ENCODE assay signal across 8 mouse cellular contexts in the genomic region with DNA sequence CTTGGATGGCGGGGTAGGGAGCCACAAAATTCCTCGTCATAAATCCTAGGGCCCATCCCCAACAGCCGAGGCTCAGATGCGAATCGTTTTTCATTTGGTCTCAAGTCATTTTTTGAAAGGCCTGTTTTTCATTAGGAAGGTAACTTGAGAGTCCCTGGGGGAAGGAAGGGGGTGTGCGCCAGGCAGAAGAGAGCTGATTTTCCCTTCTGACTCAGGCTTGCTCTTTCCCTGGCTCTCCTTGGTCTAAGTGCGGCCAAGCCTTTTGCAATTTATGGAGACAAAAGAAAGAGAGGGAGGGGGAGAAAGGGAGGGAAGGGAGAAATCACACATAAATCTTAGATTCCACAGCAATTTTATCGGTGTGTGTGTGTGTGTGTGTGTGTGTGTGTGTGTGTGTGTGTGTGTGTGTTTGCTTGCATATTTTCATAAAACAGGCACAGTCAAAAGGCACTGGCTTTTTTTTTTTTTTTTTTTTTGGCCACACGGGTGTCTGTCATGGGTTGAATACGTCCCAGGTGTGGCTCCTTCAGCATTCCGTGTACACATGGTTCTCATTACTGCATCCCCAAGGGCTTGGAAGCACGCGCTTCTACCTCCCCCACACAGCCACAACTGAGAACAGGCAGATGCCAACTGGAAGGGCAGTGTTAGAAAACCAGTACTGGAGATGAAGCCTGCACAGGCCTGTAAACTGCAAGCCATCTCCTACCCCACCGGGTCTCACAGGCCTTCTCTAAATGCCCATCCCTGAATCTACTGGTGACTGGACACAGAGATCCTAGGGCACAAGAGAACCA.
DNase-seq lines count a peak whose midpoint lies in the region; ATAC-seq and TF ChIP-seq lines count a peak whose summit lies in the region.

No protein-coding gene starts in this region.

- H3K9ac ChIP-seq in kidney, embryonic 14.5 days (ENCODE audit: low read depth, low read length) = no peak overlapping the region

- H3K4me2 ChIP-seq in kidney, embryonic 14.5 days (replicated peaks; ENCODE audit: low read depth, low read length) = no peak overlapping the region

- H3K4me3 ChIP-seq in kidney, embryonic 14.5 days (ENCODE audit: low read length) = no peak overlapping the region
- H3K4me3 ChIP-seq in brown adipose tissue, adult 24 weeks (ENCODE audit: insufficient read depth, low read depth, low read length) = no peak overlapping the region
- H3K4me3 ChIP-seq in heart, embryonic 10.5 days = no peak overlapping the region
- no peak overlapping the region for H3K4me3 ChIP-seq in layer of hippocampus, adult 2 months

- H3K36me3 ChIP-seq in kidney, embryonic 14.5 days (ENCODE audit: control insufficient read depth, insufficient read depth, low read length) = no peaks in the 10 kb centered on the region
- no peaks in the 10 kb centered on the region for H3K36me3 ChIP-seq in heart, embryonic 10.5 days

- no peak for TF ChIP-seq CTCF in layer of hippocampus, adult 2 months (conservative IDR thresholded peaks at IDR 0.05)

- no peaks in the 10 kb centered on the region for H3K9me3 ChIP-seq in kidney, embryonic 14.5 days (ENCODE audit: control insufficient read depth, low read length)
- no peaks in the 10 kb centered on the region for H3K9me3 ChIP-seq in heart, embryonic 10.5 days

- H3K27me3 ChIP-seq in kidney, embryonic 14.5 days (ENCODE audit: control insufficient read depth, insufficient read depth, low read length) = no peaks in the 10 kb centered on the region
- no peaks in the 10 kb centered on the region for H3K27me3 ChIP-seq in heart, embryonic 10.5 days (ENCODE audit: insufficient read depth, poor library complexity, severe bottlenecking)

- H3K4me1 ChIP-seq in kidney, embryonic 14.5 days (ENCODE audit: control insufficient read depth, insufficient read depth, low read length) = no peaks in the 10 kb centered on the region
- H3K4me1 ChIP-seq in brown adipose tissue, adult 24 weeks (ENCODE audit: control insufficient read depth, insufficient read depth, insufficient read length, low read length) = peaks cover 7% of the 10 kb centered on the region
- H3K4me1 ChIP-seq in heart, embryonic 10.5 days = no peaks in the 10 kb centered on the region

- H3K27ac ChIP-seq in kidney, embryonic 14.5 days (ENCODE audit: low read depth, low read length) = peak overlapping the region; percentile 74
- peak overlapping the region; percentile 54 for H3K27ac ChIP-seq in brown adipose tissue, adult 24 weeks (replicated peaks; ENCODE audit: low read depth, low read length)
- H3K27ac ChIP-seq in heart, embryonic 10.5 days = 0 out of 2 replicates have a peak overlapping the region, but pooled peaks have one; percentile 59
- H3K27ac ChIP-seq in layer of hippocampus, adult 2 months = no peak overlapping the region

- no peak for DNase-seq in kidney, adult 9 months
- DNase-seq in heart, embryonic 10.5 days (ENCODE audit: low spot score) = no peak
- DNase-seq in lung, postnatal 36 days = peak; percentile 19
- DNase-seq in thymus, postnatal 10 days (ENCODE audit: low spot score in 2 of 2) = no peak
- DNase-seq in layer of hippocampus, adult 2 months (ENCODE audit: low spot score in 2 of 2) = no peak
- DNase-seq in cerebellum, adult 18-20 months = no peak

- ATAC-seq in kidney, embryonic 14.5 days (ENCODE audit: low FRiP score, low TSS enrichment) = peak; percentile 83

- WGBS in kidney, embryonic 14.5 days = 21% methylated on average over 14 of the region's 14 CpGs
- WGBS in heart, embryonic 10.5 days = 69% methylated on average over 14 of the region's 14 CpGs
